Mouse (Mus musculus) C2C12 (cell line): ENCODE data around the gene Gm37240. TPM values are rescaled to one million over a fixed set of nuclear protein-coding genes. Genes with fewer than 3 reads are reported as not detected.
A peak's percentile ranks its signal among the peaks of the same experiment; 100 is the strongest.

ENCODE experiments used
- H3K27me3 ChIP-seq: one replicate; pipeline ENCODE4 v1.6.1; 2011; ENCODE audit not compliant: control insufficient read depth, insufficient read depth, insufficient read length
- H3K36me3 ChIP-seq: one replicate; pipeline ENCODE4 v1.6.1; 2011; ENCODE audit not compliant: control insufficient read depth, insufficient read depth
- H3K4me3 ChIP-seq: one replicate; pipeline ENCODE4 v1.5.1; 2011; ENCODE audit warnings: mild to moderate bottlenecking, control low read depth; ENCODE audit not compliant: poor library complexity, insufficient read depth, severe bottlenecking
- H3K79me2 ChIP-seq: one replicate; pipeline ENCODE4 v1.6.1; 2011; ENCODE audit not compliant: control insufficient read depth, insufficient read depth
- H3K79me3 ChIP-seq: one replicate; pipeline ENCODE4 v1.6.1; 2011; ENCODE audit warnings: low read depth, control low read depth
- H3ac ChIP-seq: one replicate; pipeline ENCODE3; 2011; ENCODE audit warnings: low read depth; ENCODE audit not compliant: control insufficient read depth, insufficient read length
- CEBPB ChIP-seq: IDR thresholded peaks from one replicate; pipeline ENCODE4 v1.6.1; 2011; ENCODE audit warnings: low read depth, mild to moderate bottlenecking, control low read depth, moderate library complexity
- CTCF ChIP-seq: IDR thresholded peaks from one replicate; pipeline ENCODE4 v1.5.1; 2011; ENCODE audit not compliant: control insufficient read depth, insufficient read depth, insufficient read length
- FOSL1 ChIP-seq: IDR thresholded peaks from one replicate; pipeline ENCODE4 v1.8.0; 2011; ENCODE audit warnings: mild to moderate bottlenecking, low read length; ENCODE audit not compliant: poor library complexity, insufficient read depth, severe bottlenecking
- MAX ChIP-seq: IDR thresholded peaks from one replicate; pipeline ENCODE4 v1.6.1; 2011; ENCODE audit warnings: mild to moderate bottlenecking, control low read depth
- MYOD1 ChIP-seq: IDR thresholded peaks from one replicate; pipeline ENCODE4 v1.6.1; 2011; ENCODE audit warnings: low read depth; ENCODE audit not compliant: control insufficient read depth, insufficient read length
- MYOG ChIP-seq: IDR thresholded peaks from one replicate; pipeline ENCODE4 v1.6.1; 2011; ENCODE audit not compliant: control insufficient read depth, insufficient read length; ENCODE audit errors: extremely low read depth
- USF1 ChIP-seq: IDR thresholded peaks from one replicate; pipeline ENCODE4 v1.6.1; 2011; ENCODE audit warnings: low read depth, mild to moderate bottlenecking, control low read depth, moderate library complexity
- polyA plus RNA-seq: library from polyadenylated mRNA; unstranded; fragments of >200 nt; fragmentation: generic; extraction: Trizol; gene quantifications from one replicate; pipeline ENCODE4 v1.2.1, GENCODE M21; 2012; ENCODE audit warnings: missing spikeins

Gene Gm37240
- polyA plus RNA-seq, 1 experiment, result 7.3 TPM

DNA sequence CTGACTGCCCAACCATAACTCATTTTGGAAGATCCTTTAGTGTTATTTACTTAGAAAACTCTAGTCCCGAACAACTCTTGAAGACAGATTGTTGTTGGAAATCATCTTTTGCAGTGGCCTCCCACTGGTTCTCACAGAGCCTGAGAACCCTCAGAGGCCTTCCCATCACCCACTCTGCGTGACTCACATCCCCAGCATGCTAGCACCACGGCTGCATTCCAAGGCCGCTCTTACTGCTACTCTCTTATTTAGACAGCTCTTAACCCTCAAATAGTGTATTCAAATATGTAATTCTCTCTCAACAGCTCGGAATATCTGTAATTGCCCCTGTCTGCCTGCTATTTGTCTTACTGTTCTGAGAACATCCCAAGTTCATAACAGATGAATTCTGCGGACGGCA, 73.1 kb downstream of the Gm37240 start:
- no peaks in the 10 kb centered on the region for H3K79me3 ChIP-seq
- no peak overlapping the region for H3K4me3 ChIP-seq
- TF ChIP-seq FOSL1 (no peak), CEBPB (no peak), MAX (no peak), MYOG (no peak), USF1 (no peak), CTCF (no peak), MYOD1 (no peak)
- no peak overlapping the region for H3ac ChIP-seq
- no peaks in the 10 kb centered on the region for H3K36me3 ChIP-seq
- no peaks in the 10 kb centered on the region for H3K79me2 ChIP-seq
- no peaks in the 10 kb centered on the region for H3K27me3 ChIP-seq

DNA sequence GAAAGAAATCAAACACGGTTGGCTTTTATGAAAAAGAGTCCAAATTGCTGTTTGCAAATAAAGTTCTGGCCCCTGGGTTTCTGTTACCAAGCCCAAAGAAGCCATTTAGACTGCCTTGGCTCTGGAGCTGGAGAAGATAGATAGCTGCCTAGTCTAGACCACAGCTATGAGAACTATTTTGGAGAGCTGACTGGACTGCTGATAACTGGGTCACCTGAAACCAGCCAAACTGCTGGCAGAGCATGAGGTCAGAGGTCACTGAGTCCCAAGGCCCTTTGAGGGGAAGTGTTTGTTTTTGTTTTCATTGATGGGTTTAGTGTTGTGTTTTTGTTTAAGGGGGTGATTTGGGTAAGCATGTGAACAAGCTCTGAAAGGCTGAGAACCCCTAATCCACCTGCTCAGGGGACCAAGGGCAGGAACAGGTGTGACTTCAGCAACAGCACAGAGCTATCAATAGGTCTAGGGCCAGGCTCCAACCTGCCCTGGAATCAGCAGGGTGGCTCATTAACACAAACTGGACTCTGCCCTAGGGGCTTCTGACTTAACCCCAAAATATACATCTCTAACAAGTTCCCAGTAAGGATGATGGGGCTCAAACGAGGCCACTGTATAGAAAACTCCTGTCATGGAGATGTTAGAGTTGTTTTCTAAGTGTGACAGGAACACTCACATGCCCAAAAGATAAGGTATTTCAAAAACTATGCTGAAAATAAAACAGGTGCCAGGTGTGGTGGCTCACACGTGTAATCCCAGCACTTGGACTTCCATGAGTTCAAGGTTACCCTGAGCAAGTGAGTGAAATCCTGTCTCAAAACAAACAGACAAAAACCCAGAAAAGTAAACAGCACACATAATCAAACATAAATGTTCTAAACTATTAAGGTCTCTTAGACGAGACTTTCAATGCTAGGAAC, 74.0 kb downstream of the Gm37240 start:
- H3K79me2 ChIP-seq, result no peaks in the 10 kb centered on the region
- no peaks in the 10 kb centered on the region for H3K27me3 ChIP-seq
- no peak for TF ChIP-seq CTCF
- TF ChIP-seq MYOD1, result peak; percentile 26
- no peaks in the 10 kb centered on the region for H3K36me3 ChIP-seq
- no peak overlapping the region for H3ac ChIP-seq
- no peaks in the 10 kb centered on the region for H3K79me3 ChIP-seq
- H3K4me3 ChIP-seq, result no peak overlapping the region

DNA sequence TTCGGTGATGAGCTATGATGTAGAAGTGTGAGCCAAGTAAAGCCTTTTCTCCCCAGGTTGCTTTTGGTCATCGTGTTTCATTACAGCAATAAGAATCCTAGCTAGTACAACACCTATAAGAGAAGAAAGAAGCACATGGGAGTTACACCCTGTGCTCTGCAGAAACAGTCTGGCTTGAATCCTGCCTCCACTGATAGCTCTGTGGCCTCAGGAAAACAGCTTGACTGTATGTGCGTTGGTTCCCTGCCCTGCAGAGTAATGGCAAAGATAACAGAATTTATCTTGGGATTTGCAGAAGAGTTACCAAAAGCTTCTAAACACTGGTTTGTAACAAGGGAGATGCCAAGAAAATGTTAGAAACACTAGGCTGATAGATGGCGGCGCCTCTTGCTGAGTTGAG, 75.3 kb downstream of the Gm37240 start:
- no peak overlapping the region for H3K4me3 ChIP-seq
- H3K79me2 ChIP-seq, result no peaks in the 10 kb centered on the region
- H3ac ChIP-seq, result no peak overlapping the region
- H3K79me3 ChIP-seq, result no peaks in the 10 kb centered on the region
- TF ChIP-seq CTCF, result no peak
- H3K36me3 ChIP-seq, result no peaks in the 10 kb centered on the region
- no peaks in the 10 kb centered on the region for H3K27me3 ChIP-seq

DNA sequence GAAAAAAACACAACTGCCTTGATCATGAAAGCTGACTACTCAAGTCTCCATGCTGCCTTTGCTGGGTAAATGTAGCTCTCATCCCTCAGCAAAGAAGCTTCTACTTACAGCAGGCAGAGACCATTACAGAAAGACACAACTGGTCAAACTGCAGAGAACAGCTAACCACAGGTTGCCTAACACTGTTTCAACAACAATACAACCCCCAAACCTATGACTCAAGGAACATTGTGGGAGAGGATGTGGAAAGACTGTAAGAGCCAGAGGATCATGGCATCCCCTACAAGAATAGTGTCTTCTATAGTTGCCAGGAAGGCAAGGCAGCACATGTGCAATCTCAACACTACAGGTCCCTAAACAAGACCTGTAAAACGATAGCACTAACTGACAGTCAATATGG, 94.2 kb downstream of the Gm37240 start:
- TF ChIP-seq FOSL1, result no peak
- no peak for TF ChIP-seq CEBPB
- no peak for TF ChIP-seq USF1
- TF ChIP-seq MAX, result no peak
- no peak for TF ChIP-seq CTCF
- no peak for TF ChIP-seq MYOG
- no peak for TF ChIP-seq MYOD1
- H3K36me3 ChIP-seq, result no peaks in the 10 kb centered on the region

DNA sequence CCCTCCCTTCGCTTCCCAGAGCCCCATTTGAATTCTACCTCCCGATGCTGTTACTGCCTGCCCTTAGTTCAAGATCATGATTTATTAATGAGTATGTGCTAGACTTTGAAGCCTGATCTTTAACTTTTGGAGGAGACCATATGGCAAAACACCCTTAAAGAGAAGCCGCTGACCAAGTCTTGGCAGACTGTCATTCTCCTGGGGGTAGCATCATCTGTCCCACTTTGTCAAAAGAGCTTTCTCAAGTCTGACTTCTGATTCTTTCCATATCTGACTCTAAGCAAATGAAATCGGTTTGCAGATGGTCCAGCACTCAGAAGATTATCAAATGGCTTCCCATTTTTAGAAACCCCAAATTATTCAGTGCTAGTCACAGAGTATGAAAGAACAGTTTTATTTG, 97.6 kb downstream of the Gm37240 start:
- Histone ChIP-seq H3K4me3 (no peak overlapping the region), H3ac (no peak overlapping the region), H3K36me3 (no peaks in the 10 kb centered on the region), H3K79me3 (peaks cover 2% of the 10 kb centered on the region), H3K79me2 (no peaks in the 10 kb centered on the region), H3K27me3 (no peaks in the 10 kb centered on the region)
- TF ChIP-seq MYOG, result no peak
- no peak for TF ChIP-seq MYOD1
- no peak for TF ChIP-seq MAX
- TF ChIP-seq CTCF, result no peak
- TF ChIP-seq FOSL1, result no peak
- TF ChIP-seq CEBPB, result no peak

More for the DNA sequence above, 94.2 kb downstream of the Gm37240 start:
- H3K27me3 ChIP-seq, result no peaks in the 10 kb centered on the region
- no peaks in the 10 kb centered on the region for H3K79me2 ChIP-seq
- H3K79me3 ChIP-seq, result peaks cover 2% of the 10 kb centered on the region
- no peak overlapping the region for H3K4me3 ChIP-seq
- H3ac ChIP-seq, result no peak overlapping the region

DNA sequence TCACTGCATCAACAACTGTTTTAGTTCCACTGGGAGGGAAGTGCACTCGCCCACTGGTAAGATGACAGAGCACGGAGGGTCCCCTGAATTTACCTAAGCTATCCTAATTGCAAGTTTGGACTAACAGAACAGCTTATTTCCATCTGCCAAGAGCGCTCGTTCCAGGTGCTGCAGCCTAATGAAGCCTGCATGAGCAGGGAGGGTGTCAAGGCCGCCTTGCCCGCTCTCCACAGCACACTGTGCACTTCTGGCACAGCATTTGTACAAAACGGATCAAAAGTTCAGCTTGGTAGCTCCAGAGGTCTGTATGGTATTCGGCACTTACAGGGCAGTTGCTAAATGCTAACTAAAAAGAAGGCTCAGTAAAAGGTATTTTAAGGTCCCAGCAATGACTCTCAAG, 100.8 kb downstream of the Gm37240 start:
- H3K79me2 ChIP-seq, result no peaks in the 10 kb centered on the region
- no peaks in the 10 kb centered on the region for H3K27me3 ChIP-seq
- H3K36me3 ChIP-seq, result no peaks in the 10 kb centered on the region
- H3K79me3 ChIP-seq, result no peaks in the 10 kb centered on the region
- TF ChIP-seq MYOD1 (no peak), USF1 (no peak), MYOG (no peak), CTCF (no peak), MAX (no peak), FOSL1 (no peak)
- H3ac ChIP-seq, result no peak overlapping the region
- H3K4me3 ChIP-seq, result no peak overlapping the region
